Mouse (Mus musculus) hindbrain, embryonic 11.5 days (tissue): Measurements from ENCODE around the gene Tspan32. TPM values are rescaled to one million over a fixed set of nuclear protein-coding genes. Genes with fewer than 3 reads are reported as not detected.

ENCODE experiments used
- ATAC-seq: fragments of 200-750 bp; cut with Nextera tagmentation; 2 replicates; pipeline ENCODE4 v1.8.0; 2017; ENCODE audit warnings: mild to moderate bottlenecking, moderate TSS enrichment, moderate library complexity; ENCODE audit not compliant: low FRiP score
- DNase-seq: peaks from one replicate; pipeline ENCODE4 v3.0.0-alpha.2; 2015; ENCODE audit warnings: low spot score
- H3K27ac ChIP-seq: fragments of 300-500 bp; sonication (generic); 2 replicates; pipeline ENCODE4 v1.5.1; 2014; ENCODE audit warnings: mild to moderate bottlenecking, low read depth, low read length
- H3K27me3 ChIP-seq: fragments of 300-500 bp; sonication (generic); 2 replicates; pipeline ENCODE4 v1.6.1; 2014; ENCODE audit warnings: mild to moderate bottlenecking, low read length, moderate library complexity, mixed read lengths; ENCODE audit not compliant: control insufficient read depth, insufficient read depth
- H3K36me3 ChIP-seq: fragments of 300-500 bp; sonication (generic); 2 replicates; pipeline ENCODE4 v1.6.1; 2014; ENCODE audit warnings: mild to moderate bottlenecking, low read length, moderate library complexity, mixed read lengths; ENCODE audit not compliant: control insufficient read depth, insufficient read depth
- H3K4me1 ChIP-seq: fragments of 300-500 bp; sonication (generic); replicated peaks from 2 replicates; pipeline ENCODE4 v1.6.1; 2014; ENCODE audit warnings: low read length, mixed read lengths; ENCODE audit not compliant: control insufficient read depth, insufficient read depth
- H3K4me2 ChIP-seq: fragments of 300-500 bp; sonication (generic); replicated peaks from 2 replicates; pipeline ENCODE4 v1.6.1; 2014; ENCODE audit warnings: mild to moderate bottlenecking, low read depth, low read length
- H3K4me3 ChIP-seq: fragments of 300-500 bp; sonication (generic); 2 replicates; pipeline ENCODE4 v1.5.1; 2014; ENCODE audit warnings: low read depth, low read length
- H3K9ac ChIP-seq: fragments of 300-500 bp; sonication (generic); 2 replicates; pipeline ENCODE4 v1.6.1; 2014; ENCODE audit warnings: low read depth, low read length
- H3K9me3 ChIP-seq: fragments of 300-500 bp; sonication (generic); 2 replicates; pipeline ENCODE4 v1.6.1; 2016; ENCODE audit warnings: low read length; ENCODE audit not compliant: control insufficient read depth
- WGBS: fragments of 180-500 bp; shearing (Covaris S2); extraction: QIAGEN DNeasy Blood & Tissue Kit; methylation state at CpG from one replicate; pipeline ENCODE4 v1.1.7; 2014; 5-methylcytosine and 5-hydroxymethylcytosine counted together
- polyA plus RNA-seq: library from polyadenylated mRNA; unstranded; fragments of >200 nt; fragmentation: Nextera tagmentation; extraction: Ambion mirVana; gene quantifications from 2 replicates; pipeline ENCODE4 v1.2.1, GENCODE M21; 2014

The Tspan32 gene
- polyA plus RNA-seq, 1 experiment from 2014 or later = 8.3 TPM

DNA sequence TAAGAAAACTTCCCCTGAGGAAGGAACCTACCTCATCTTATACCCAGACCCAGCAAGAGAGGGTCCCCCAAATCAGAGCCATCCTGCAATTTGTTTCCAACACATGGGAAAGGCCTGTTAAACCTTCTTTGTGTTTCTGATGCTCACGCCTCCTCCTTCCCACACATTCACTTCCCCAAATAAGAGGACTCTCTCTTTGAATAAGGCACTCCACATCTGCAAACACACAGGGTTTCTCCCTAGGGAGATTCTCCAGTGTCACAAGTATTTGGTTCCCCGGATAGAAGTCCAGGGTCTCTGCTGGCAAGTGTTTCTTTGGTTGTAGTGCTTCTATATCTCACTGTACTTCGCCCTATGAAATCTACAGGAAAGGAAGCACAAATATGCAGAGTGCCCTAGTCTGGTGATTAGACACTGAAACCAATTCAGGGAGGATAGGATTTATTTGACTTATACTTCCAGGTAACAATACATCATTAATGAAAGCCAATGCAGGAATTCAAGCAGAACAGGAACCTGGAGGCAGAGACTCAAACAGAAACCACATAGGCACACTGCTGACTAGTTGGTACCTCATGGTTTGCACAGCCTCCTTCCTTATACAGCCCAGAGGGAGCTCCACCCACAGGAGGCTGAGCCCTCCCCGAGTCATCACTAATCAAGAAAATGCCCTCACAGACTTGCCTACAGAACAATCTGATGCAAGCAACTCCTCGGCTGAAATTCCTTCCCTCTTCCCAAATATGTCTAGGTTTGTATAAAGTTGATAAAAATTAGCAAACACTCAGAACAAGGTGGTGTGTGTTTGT is 16.7 kb downstream of the Tspan32 start:
- Histone ChIP-seq H3K4me3 (no peak overlapping the region), H3K36me3 (no peaks in the 10 kb centered on the region), H3K9me3 (no peaks in the 10 kb centered on the region), H3K9ac (no peak overlapping the region), H3K4me1 (no peaks in the 10 kb centered on the region), H3K27me3 (no peaks in the 10 kb centered on the region), H3K4me2 (no peak overlapping the region), H3K27ac (no peak overlapping the region)
- DNase-seq = no peak
- ATAC-seq = no peak
- 71% methylated on average over 5 of the region's 5 CpGs for WGBS

DNA sequence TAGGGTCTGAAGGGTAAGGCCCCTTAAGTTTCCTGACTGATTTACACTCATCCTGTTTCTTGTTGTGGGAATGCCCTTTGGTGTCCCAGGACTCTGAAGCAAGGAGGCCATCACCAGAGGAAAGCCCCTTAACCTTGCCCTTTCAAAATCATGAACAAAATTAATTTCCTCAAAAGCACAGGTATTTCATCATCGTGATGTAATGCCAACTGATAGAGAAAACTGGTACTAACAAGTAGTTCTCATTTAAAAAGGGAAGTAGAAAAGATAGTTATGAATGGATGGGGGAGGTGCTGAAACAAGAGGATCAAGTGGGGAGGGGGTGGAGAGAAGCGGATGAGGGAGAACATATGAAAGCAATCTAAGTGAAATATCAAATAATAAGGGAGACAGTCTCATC is 18.7 kb downstream of the Tspan32 start:
- WGBS = 90% methylated on average over 2 of the region's 2 CpGs
- no peaks in the 10 kb centered on the region for H3K36me3 ChIP-seq
- no peaks in the 10 kb centered on the region for H3K27me3 ChIP-seq
- no peaks in the 10 kb centered on the region for H3K9me3 ChIP-seq
- no peak overlapping the region for H3K9ac ChIP-seq
- DNase-seq (no peak), ATAC-seq (no peak)
- no peak overlapping the region for H3K4me3 ChIP-seq
- no peak overlapping the region for H3K4me2 ChIP-seq
- H3K4me1 ChIP-seq = no peaks in the 10 kb centered on the region
- no peak overlapping the region for H3K27ac ChIP-seq

DNA sequence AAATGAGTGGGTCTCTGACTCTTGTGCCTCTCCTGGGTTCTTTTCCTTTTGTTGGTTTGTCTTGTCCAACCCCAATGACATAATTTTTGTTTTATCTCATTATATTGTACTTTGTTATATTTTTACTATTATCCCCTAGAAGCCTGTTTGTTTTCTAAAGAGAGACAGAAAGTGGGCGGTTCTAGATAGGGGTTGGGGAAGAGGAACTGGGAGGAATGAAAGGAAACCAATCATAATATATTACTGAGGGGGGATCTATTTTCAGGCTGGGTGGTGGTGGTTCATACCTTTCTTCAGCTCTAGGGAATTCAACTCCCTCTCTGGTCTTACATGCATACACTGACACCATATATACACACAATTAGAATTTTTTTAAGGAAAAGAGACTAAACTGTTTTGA is 19.4 kb downstream of the Tspan32 start:
- WGBS = 82% methylated on average over 1 of the region's 1 CpGs
- H3K9me3 ChIP-seq = no peaks in the 10 kb centered on the region
- no peak overlapping the region for H3K9ac ChIP-seq
- no peak overlapping the region for H3K4me3 ChIP-seq
- no peaks in the 10 kb centered on the region for H3K4me1 ChIP-seq
- no peak for DNase-seq
- H3K36me3 ChIP-seq = no peaks in the 10 kb centered on the region
- H3K27me3 ChIP-seq = no peaks in the 10 kb centered on the region
- no peak for ATAC-seq
- H3K4me2 ChIP-seq = no peak overlapping the region
- no peak overlapping the region for H3K27ac ChIP-seq

DNA sequence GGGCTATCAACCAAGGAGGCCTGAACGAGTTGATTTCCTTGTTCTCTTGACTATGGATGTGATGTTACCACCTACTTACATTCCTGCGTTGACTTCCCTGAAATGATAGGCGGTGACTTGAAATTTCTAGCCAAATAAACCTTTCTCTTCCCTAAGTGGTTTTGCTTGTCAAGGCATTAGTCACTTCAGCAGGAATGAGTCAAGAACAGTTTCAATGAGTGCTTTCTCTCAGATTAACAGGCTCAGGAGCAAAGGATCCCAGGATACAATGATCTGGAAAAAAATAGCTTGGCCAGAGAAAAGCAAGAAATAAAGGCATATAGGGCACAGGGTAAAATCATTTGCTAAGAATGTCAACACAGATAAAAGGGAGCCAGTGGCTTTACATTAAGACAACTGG is 20.6 kb downstream of the Tspan32 start:
- DNase-seq (no peak), ATAC-seq (no peak)
- Histone ChIP-seq H3K4me2 (no peak overlapping the region), H3K36me3 (no peaks in the 10 kb centered on the region), H3K27ac (no peak overlapping the region), H3K27me3 (no peaks in the 10 kb centered on the region), H3K4me1 (no peaks in the 10 kb centered on the region), H3K4me3 (no peak overlapping the region), H3K9me3 (no peaks in the 10 kb centered on the region), H3K9ac (no peak overlapping the region)
- 89% methylated on average over 3 of the region's 3 CpGs for WGBS

DNA sequence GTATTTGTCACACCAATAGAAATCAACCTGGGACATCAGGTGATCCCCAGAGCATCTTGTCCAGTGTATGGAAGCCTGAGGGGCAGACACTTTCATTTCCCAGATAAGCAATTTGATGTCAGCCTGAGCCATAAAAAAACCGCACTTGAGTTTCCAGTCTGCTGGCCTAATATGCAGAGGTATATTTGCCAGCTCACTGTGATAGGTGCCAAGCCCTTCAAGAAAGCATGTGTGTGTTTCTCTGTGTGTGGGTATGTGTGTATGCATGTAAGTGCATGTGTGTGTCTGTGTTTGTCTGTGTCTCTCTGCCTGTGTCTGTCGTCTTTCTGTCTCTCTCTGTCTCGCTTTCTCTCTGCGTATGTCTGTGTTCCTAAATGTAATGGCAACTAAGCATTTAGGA is 22.4 kb downstream of the Tspan32 start:
- ATAC-seq (no peak), DNase-seq (no peak)
- Histone ChIP-seq H3K27me3 (no peaks in the 10 kb centered on the region), H3K4me1 (no peaks in the 10 kb centered on the region), H3K36me3 (no peaks in the 10 kb centered on the region), H3K4me3 (no peak overlapping the region), H3K4me2 (no peak overlapping the region), H3K27ac (no peak overlapping the region), H3K9me3 (no peaks in the 10 kb centered on the region), H3K9ac (no peak overlapping the region)
- WGBS = 96% methylated on average over 4 of the region's 4 CpGs

DNA sequence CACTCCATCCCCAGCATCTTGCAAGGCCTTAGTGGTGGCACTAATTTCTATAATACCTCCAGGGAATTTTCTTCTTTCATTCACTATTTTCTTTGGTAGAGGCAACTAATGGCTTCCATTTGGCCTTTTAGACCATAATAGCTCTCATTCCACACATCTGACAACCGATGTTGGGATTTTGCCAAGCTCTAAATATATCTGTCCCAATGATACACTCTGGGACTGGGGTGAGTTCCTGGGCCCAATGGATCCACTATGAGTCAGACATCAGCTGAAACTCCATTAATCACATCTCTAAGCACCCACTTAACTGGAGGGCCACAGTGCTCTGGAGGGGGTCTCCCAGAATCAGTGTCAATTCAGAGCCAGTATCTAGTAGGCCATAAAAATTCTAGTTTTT is 27.0 kb downstream of the Tspan32 start:
- Histone ChIP-seq H3K4me3 (no peak overlapping the region), H3K9ac (no peak overlapping the region), H3K27ac (no peak overlapping the region), H3K9me3 (no peaks in the 10 kb centered on the region), H3K36me3 (no peaks in the 10 kb centered on the region), H3K4me1 (no peaks in the 10 kb centered on the region), H3K4me2 (no peak overlapping the region), H3K27me3 (no peaks in the 10 kb centered on the region)
- no peak for DNase-seq
- ATAC-seq = no peak
- WGBS = 87% methylated on average over 1 of the region's 1 CpGs

DNA sequence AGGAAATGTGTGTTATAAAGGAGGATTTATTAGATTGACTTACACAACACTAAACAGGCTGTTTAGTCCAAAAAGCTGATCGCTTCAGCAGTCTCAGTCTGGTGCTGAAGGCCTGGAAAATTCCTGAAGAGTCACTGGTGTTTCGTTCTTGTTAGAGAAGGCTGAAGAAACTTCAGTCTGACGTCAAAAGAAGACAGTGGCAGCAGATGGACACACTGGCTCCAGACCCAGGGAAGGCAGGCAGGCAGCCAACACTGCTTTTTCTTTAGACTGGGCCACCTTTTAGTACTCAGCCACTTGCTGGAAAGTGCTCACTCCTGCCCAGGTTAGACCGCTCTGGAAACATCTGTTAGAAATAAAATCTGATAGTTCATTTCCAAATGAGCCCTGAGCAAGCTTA is 28.7 kb downstream of the Tspan32 start:
- Histone ChIP-seq H3K36me3 (no peaks in the 10 kb centered on the region), H3K4me2 (no peak overlapping the region), H3K27ac (no peak overlapping the region), H3K4me3 (no peak overlapping the region), H3K27me3 (no peaks in the 10 kb centered on the region), H3K9me3 (no peaks in the 10 kb centered on the region), H3K9ac (no peak overlapping the region), H3K4me1 (no peaks in the 10 kb centered on the region)
- ATAC-seq = no peak
- no peak for DNase-seq
- 95% methylated on average over 4 of the region's 4 CpGs for WGBS

DNA sequence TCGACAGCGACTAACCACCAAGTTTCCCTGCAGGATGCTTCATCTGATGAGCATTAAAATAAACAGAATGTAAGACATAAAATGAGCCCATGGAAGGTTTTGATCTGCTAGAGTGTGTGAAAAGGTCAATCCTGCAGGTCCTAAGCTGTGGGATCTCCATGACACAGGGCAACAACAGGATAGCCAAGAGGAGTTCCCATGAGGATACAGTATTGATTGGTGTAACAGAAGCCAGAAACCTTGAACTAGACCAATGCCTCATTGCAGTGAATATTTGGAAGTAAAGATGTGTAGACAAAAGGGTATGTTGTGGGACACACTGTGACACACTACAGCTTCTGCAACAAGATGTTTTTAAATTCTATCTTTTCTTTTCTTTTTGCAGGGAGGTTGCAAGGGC is 29.3 kb downstream of the Tspan32 start:
- no peaks in the 10 kb centered on the region for H3K27me3 ChIP-seq
- 92% methylated on average over 2 of the region's 2 CpGs for WGBS
- no peaks in the 10 kb centered on the region for H3K4me1 ChIP-seq
- DNase-seq (no peak), ATAC-seq (no peak)
- H3K9ac ChIP-seq = no peak overlapping the region
- H3K36me3 ChIP-seq = no peaks in the 10 kb centered on the region
- H3K9me3 ChIP-seq = no peaks in the 10 kb centered on the region
- no peak overlapping the region for H3K4me2 ChIP-seq
- no peak overlapping the region for H3K27ac ChIP-seq
- H3K4me3 ChIP-seq = no peak overlapping the region
